Mouse (Mus musculus): ENCODE measurements at regions not wholly inside any gene's neighbourhood (a gene's known extent, or its start where the extent isn't known, plus 50 kb on each side); places are given as distances from the start of the nearest gene placed in this dataset.

GRCm38 (mm10) chr16:93011474-93011873 lies 185.5 kb upstream of the Runx1 start:
- TF ChIP-seq POLR2A (IDR thresholded peaks at IDR 0.05; ENCODE audit: control insufficient read depth, extremely low read depth, insufficient read depth, low read length, poor library complexity) (no peak), CTCF (IDR thresholded peaks at IDR 0.05; ENCODE audit: borderline replicate concordance, control insufficient read depth, extremely low read depth, insufficient read depth, low read length, poor library complexity) (no peak)
- H3K4me1 ChIP-seq (replicated peaks; ENCODE audit: control insufficient read depth, insufficient read depth, low read length), result peaks cover 18% of the 10 kb centered on the region
- WGBS, result 95% methylated on average over 1 of the region's 1 CpGs
- DNase-seq, result no peak
- no peak overlapping the region for H3K27ac ChIP-seq (ENCODE audit: control insufficient read depth, insufficient read depth, low read length)
- no peaks in the 10 kb centered on the region for H3K36me3 ChIP-seq (ENCODE audit: control insufficient read depth, insufficient read depth, low read length)
- no peaks in the 10 kb centered on the region for H3K27me3 ChIP-seq (ENCODE audit: control insufficient read depth, insufficient read depth, low read length)
- no peak overlapping the region for H3K4me3 ChIP-seq (ENCODE audit: control insufficient read depth, insufficient read depth, low read length)

GRCm38 (mm10) chr16:93006321-93006984 lies 180.5 kb upstream of the Runx1 start:
- TF ChIP-seq CTCF (IDR thresholded peaks at IDR 0.05; ENCODE audit: borderline replicate concordance, control insufficient read depth, extremely low read depth, insufficient read depth, low read length, poor library complexity) (no peak), POLR2A (IDR thresholded peaks at IDR 0.05; ENCODE audit: control insufficient read depth, extremely low read depth, insufficient read depth, low read length, poor library complexity) (no peak)
- peaks cover 11% of the 10 kb centered on the region for H3K4me1 ChIP-seq (replicated peaks; ENCODE audit: control insufficient read depth, insufficient read depth, low read length)
- no peak for DNase-seq
- no peaks in the 10 kb centered on the region for H3K27me3 ChIP-seq (ENCODE audit: control insufficient read depth, insufficient read depth, low read length)
- H3K4me3 ChIP-seq (ENCODE audit: control insufficient read depth, insufficient read depth, low read length), result no peak overlapping the region
- no peaks in the 10 kb centered on the region for H3K36me3 ChIP-seq (ENCODE audit: control insufficient read depth, insufficient read depth, low read length)
- no peak overlapping the region for H3K27ac ChIP-seq (ENCODE audit: control insufficient read depth, insufficient read depth, low read length)
- WGBS, result 87% methylated on average over 21 of the region's 21 CpGs

GRCm38 (mm10) chr16:93005470-93005869 lies 179.5 kb upstream of the Runx1 start:
- DNase-seq, result no peak
- no peak overlapping the region for H3K27ac ChIP-seq (ENCODE audit: control insufficient read depth, insufficient read depth, low read length)
- TF ChIP-seq CTCF (IDR thresholded peaks at IDR 0.05; ENCODE audit: borderline replicate concordance, control insufficient read depth, extremely low read depth, insufficient read depth, low read length, poor library complexity) (no peak), POLR2A (IDR thresholded peaks at IDR 0.05; ENCODE audit: control insufficient read depth, extremely low read depth, insufficient read depth, low read length, poor library complexity) (no peak)
- H3K27me3 ChIP-seq (ENCODE audit: control insufficient read depth, insufficient read depth, low read length), result no peaks in the 10 kb centered on the region
- 0% methylated on average over 8 of the region's 8 CpGs for WGBS
- H3K4me1 ChIP-seq (replicated peaks; ENCODE audit: control insufficient read depth, insufficient read depth, low read length), result peaks cover 9% of the 10 kb centered on the region
- H3K4me3 ChIP-seq (ENCODE audit: control insufficient read depth, insufficient read depth, low read length), result no peak overlapping the region
- no peaks in the 10 kb centered on the region for H3K36me3 ChIP-seq (ENCODE audit: control insufficient read depth, insufficient read depth, low read length)

GRCm38 (mm10) chr16:93003830-93004229 lies 177.9 kb upstream of the Runx1 start:
- peaks cover 9% of the 10 kb centered on the region for H3K4me1 ChIP-seq (replicated peaks; ENCODE audit: control insufficient read depth, insufficient read depth, low read length)
- H3K4me3 ChIP-seq (ENCODE audit: control insufficient read depth, insufficient read depth, low read length), result no peak overlapping the region
- no peaks in the 10 kb centered on the region for H3K27me3 ChIP-seq (ENCODE audit: control insufficient read depth, insufficient read depth, low read length)
- no peaks in the 10 kb centered on the region for H3K36me3 ChIP-seq (ENCODE audit: control insufficient read depth, insufficient read depth, low read length)
- TF ChIP-seq POLR2A (IDR thresholded peaks at IDR 0.05; ENCODE audit: control insufficient read depth, extremely low read depth, insufficient read depth, low read length, poor library complexity) (no peak), CTCF (IDR thresholded peaks at IDR 0.05; ENCODE audit: borderline replicate concordance, control insufficient read depth, extremely low read depth, insufficient read depth, low read length, poor library complexity) (no peak)
- DNase-seq, result no peak
- 91% methylated on average over 4 of the region's 4 CpGs for WGBS
- H3K27ac ChIP-seq (ENCODE audit: control insufficient read depth, insufficient read depth, low read length), result no peak overlapping the region

- peaks cover 7% of the 10 kb centered on the region for H3K4me1 ChIP-seq (replicated peaks; ENCODE audit: control insufficient read depth, insufficient read depth, low read length)
- TF ChIP-seq CTCF (IDR thresholded peaks at IDR 0.05; ENCODE audit: borderline replicate concordance, control insufficient read depth, extremely low read depth, insufficient read depth, low read length, poor library complexity) (no peak), POLR2A (IDR thresholded peaks at IDR 0.05; ENCODE audit: control insufficient read depth, extremely low read depth, insufficient read depth, low read length, poor library complexity) (no peak)
- 98% methylated on average over 3 of the region's 3 CpGs for WGBS
- H3K4me3 ChIP-seq (ENCODE audit: control insufficient read depth, insufficient read depth, low read length), result no peak overlapping the region
- no peaks in the 10 kb centered on the region for H3K27me3 ChIP-seq (ENCODE audit: control insufficient read depth, insufficient read depth, low read length)
- no peak for DNase-seq
- H3K36me3 ChIP-seq (ENCODE audit: control insufficient read depth, insufficient read depth, low read length), result no peaks in the 10 kb centered on the region
- H3K27ac ChIP-seq (ENCODE audit: control insufficient read depth, insufficient read depth, low read length), result no peak overlapping the region
Observed at GRCm38 (mm10) chr16:92998689-92999088, 172.7 kb upstream of the Runx1 start.

- H3K4me3 ChIP-seq (ENCODE audit: control insufficient read depth, insufficient read depth, low read length), result no peak overlapping the region
- no peak for DNase-seq
- H3K27ac ChIP-seq (ENCODE audit: control insufficient read depth, insufficient read depth, low read length), result no peak overlapping the region
- H3K36me3 ChIP-seq (ENCODE audit: control insufficient read depth, insufficient read depth, low read length), result no peaks in the 10 kb centered on the region
- H3K4me1 ChIP-seq (replicated peaks; ENCODE audit: control insufficient read depth, insufficient read depth, low read length), result peaks cover 7% of the 10 kb centered on the region
- TF ChIP-seq POLR2A (IDR thresholded peaks at IDR 0.05; ENCODE audit: control insufficient read depth, extremely low read depth, insufficient read depth, low read length, poor library complexity), result no peak
- no peak for TF ChIP-seq CTCF (IDR thresholded peaks at IDR 0.05; ENCODE audit: borderline replicate concordance, control insufficient read depth, extremely low read depth, insufficient read depth, low read length, poor library complexity)
- 97% methylated on average over 6 of the region's 6 CpGs for WGBS
- H3K27me3 ChIP-seq (ENCODE audit: control insufficient read depth, insufficient read depth, low read length), result no peaks in the 10 kb centered on the region
Observed at GRCm38 (mm10) chr16:92997636-92998035, 171.7 kb upstream of the Runx1 start.

- Histone ChIP-seq H3K27me3 (ENCODE audit: control insufficient read depth, insufficient read depth, low read length) (no peaks in the 10 kb centered on the region), H3K4me3 (ENCODE audit: control insufficient read depth, insufficient read depth, low read length) (no peak overlapping the region), H3K4me1 (replicated peaks; ENCODE audit: control insufficient read depth, insufficient read depth, low read length) (peaks cover 7% of the 10 kb centered on the region), H3K36me3 (ENCODE audit: control insufficient read depth, insufficient read depth, low read length) (no peaks in the 10 kb centered on the region), H3K27ac (ENCODE audit: control insufficient read depth, insufficient read depth, low read length) (no peak overlapping the region)
- TF ChIP-seq CTCF (IDR thresholded peaks at IDR 0.05; ENCODE audit: borderline replicate concordance, control insufficient read depth, extremely low read depth, insufficient read depth, low read length, poor library complexity) (no peak), POLR2A (IDR thresholded peaks at IDR 0.05; ENCODE audit: control insufficient read depth, extremely low read depth, insufficient read depth, low read length, poor library complexity) (no peak)
- 97% methylated on average over 4 of the region's 4 CpGs for WGBS
- no peak for DNase-seq
Observed at GRCm38 (mm10) chr16:92995993-92996350, 170.0 kb upstream of the Runx1 start.
